Mouse (Mus musculus): ENCODE results near the gene Nphp3. TPM values are rescaled to one million over a fixed set of nuclear protein-coding genes. Genes with fewer than 3 reads are reported as not detected.

Gene Nphp3
- polyA plus RNA-seq, 1 experiment from 2014 or later = 3.4 TPM

- no peak overlapping the region for H3K27ac ChIP-seq (ENCODE audit: low read length)
- no peak overlapping the region for H3K9ac ChIP-seq (ENCODE audit: low read length)
- peaks cover 21% of the 10 kb centered on the region for H3K36me3 ChIP-seq (ENCODE audit: control insufficient read depth, insufficient read depth)
- no peaks in the 10 kb centered on the region for H3K4me1 ChIP-seq (ENCODE audit: control insufficient read depth, insufficient read depth, low read length)
- no peak overlapping the region for H3K4me3 ChIP-seq (ENCODE audit: low read length)
- no peak overlapping the region for H3K4me2 ChIP-seq (ENCODE audit: low read depth, low read length)
- H3K27me3 ChIP-seq (ENCODE audit: control insufficient read depth, insufficient read depth, low read length) = no peaks in the 10 kb centered on the region
- H3K9me3 ChIP-seq (replicated peaks; ENCODE audit: control insufficient read depth, low read length) = peaks cover 9% of the 10 kb centered on the region
- 87% methylated on average over 11 of the region's 11 CpGs for WGBS
- ATAC-seq (replicated peaks; ENCODE audit: extremely low read depth, insufficient read depth, low FRiP score) = no peak
Measured at GRCm38 (mm10) chr9:104029861-104030260, 27.5 kb downstream of the Nphp3 start.

- 80% methylated on average over 8 of the region's 8 CpGs for WGBS
- ATAC-seq (replicated peaks; ENCODE audit: extremely low read depth, insufficient read depth, low FRiP score) = no peak
- Histone ChIP-seq H3K27ac (ENCODE audit: low read length) (no peak overlapping the region), H3K9ac (ENCODE audit: low read length) (no peak overlapping the region), H3K27me3 (ENCODE audit: control insufficient read depth, insufficient read depth, low read length) (no peaks in the 10 kb centered on the region), H3K4me1 (ENCODE audit: control insufficient read depth, insufficient read depth, low read length) (peaks cover 7% of the 10 kb centered on the region), H3K9me3 (replicated peaks; ENCODE audit: control insufficient read depth, low read length) (no peaks in the 10 kb centered on the region), H3K36me3 (ENCODE audit: control insufficient read depth, insufficient read depth) (peaks cover 5% of the 10 kb centered on the region; the same call in 1 of the 2 replicates), H3K4me3 (ENCODE audit: low read length) (no peak overlapping the region), H3K4me2 (ENCODE audit: low read depth, low read length) (no peak overlapping the region)
Measured at GRCm38 (mm10) chr9:104034231-104034630, 31.9 kb downstream of the Nphp3 start.

- no peak for ATAC-seq (replicated peaks; ENCODE audit: extremely low read depth, insufficient read depth, low FRiP score)
- WGBS = 77% methylated on average over 6 of the region's 6 CpGs
- Histone ChIP-seq H3K9ac (ENCODE audit: low read length) (no peak overlapping the region), H3K9me3 (replicated peaks; ENCODE audit: control insufficient read depth, low read length) (no peaks in the 10 kb centered on the region), H3K4me2 (ENCODE audit: low read depth, low read length) (no peak overlapping the region), H3K27me3 (ENCODE audit: control insufficient read depth, insufficient read depth, low read length) (no peaks in the 10 kb centered on the region), H3K4me3 (ENCODE audit: low read length) (no peak overlapping the region), H3K27ac (ENCODE audit: low read length) (no peak overlapping the region), H3K36me3 (ENCODE audit: control insufficient read depth, insufficient read depth) (peaks cover 5% of the 10 kb centered on the region; the same call in 1 of the 2 replicates), H3K4me1 (ENCODE audit: control insufficient read depth, insufficient read depth, low read length) (peaks cover 7% of the 10 kb centered on the region)
Measured at GRCm38 (mm10) chr9:104034718-104035117, 32.4 kb downstream of the Nphp3 start.

GRCm38 (mm10) chr9:104035261-104036015 lies 33.1 kb downstream of the Nphp3 start:
- H3K27me3 ChIP-seq (ENCODE audit: control insufficient read depth, insufficient read depth, low read length) = no peaks in the 10 kb centered on the region
- H3K9ac ChIP-seq (ENCODE audit: low read length) = no peak overlapping the region
- H3K4me1 ChIP-seq (ENCODE audit: control insufficient read depth, insufficient read depth, low read length) = peaks cover 7% of the 10 kb centered on the region
- 51% methylated on average over 24 of the region's 24 CpGs for WGBS
- H3K27ac ChIP-seq (ENCODE audit: low read length) = no peak overlapping the region
- no peaks in the 10 kb centered on the region for H3K9me3 ChIP-seq (replicated peaks; ENCODE audit: control insufficient read depth, low read length)
- no peak overlapping the region for H3K4me3 ChIP-seq (ENCODE audit: low read length)
- peak; percentile 41; the same call in 1 of the 2 replicates for ATAC-seq (replicated peaks; ENCODE audit: extremely low read depth, insufficient read depth, low FRiP score)
- H3K36me3 ChIP-seq (ENCODE audit: control insufficient read depth, insufficient read depth) = peaks cover 2% of the 10 kb centered on the region; the same call in 1 of the 2 replicates
- no peak overlapping the region for H3K4me2 ChIP-seq (ENCODE audit: low read depth, low read length)

- 73% methylated on average over 13 of the region's 13 CpGs for WGBS
- H3K36me3 ChIP-seq (ENCODE audit: control insufficient read depth, insufficient read depth) = peaks cover 2% of the 10 kb centered on the region; the same call in 1 of the 2 replicates
- peak overlapping the region; percentile 34; the same call in 1 of the 2 replicates for H3K27ac ChIP-seq (ENCODE audit: low read length)
Measured at GRCm38 (mm10) chr9:104038266-104038665, 35.9 kb downstream of the Nphp3 start.

GRCm38 (mm10) chr9:104039031-104039695 lies 36.8 kb downstream of the Nphp3 start:
- no peak overlapping the region for H3K27ac ChIP-seq (ENCODE audit: low read length)
- 90% methylated on average over 21 of the region's 21 CpGs for WGBS
- H3K9me3 ChIP-seq (replicated peaks; ENCODE audit: control insufficient read depth, low read length) = no peaks in the 10 kb centered on the region

More at GRCm38 (mm10) chr9:104038266-104038665, 35.9 kb downstream of the Nphp3 start:
- no peaks in the 10 kb centered on the region for H3K27me3 ChIP-seq (ENCODE audit: control insufficient read depth, insufficient read depth, low read length)
- H3K9ac ChIP-seq (ENCODE audit: low read length) = no peak overlapping the region
- H3K4me2 ChIP-seq (ENCODE audit: low read depth, low read length) = no peak overlapping the region
- H3K4me3 ChIP-seq (ENCODE audit: low read length) = no peak overlapping the region
- peaks cover 7% of the 10 kb centered on the region for H3K4me1 ChIP-seq (ENCODE audit: control insufficient read depth, insufficient read depth, low read length)
- no peak for ATAC-seq (replicated peaks; ENCODE audit: extremely low read depth, insufficient read depth, low FRiP score)
- no peaks in the 10 kb centered on the region for H3K9me3 ChIP-seq (replicated peaks; ENCODE audit: control insufficient read depth, low read length)

GRCm38 (mm10) chr9:104039742-104040141 lies 37.4 kb downstream of the Nphp3 start:
- H3K4me3 ChIP-seq (ENCODE audit: low read length) = no peak overlapping the region
- H3K27me3 ChIP-seq (ENCODE audit: control insufficient read depth, insufficient read depth, low read length) = no peaks in the 10 kb centered on the region
- peaks cover 2% of the 10 kb centered on the region; the same call in 1 of the 2 replicates for H3K36me3 ChIP-seq (ENCODE audit: control insufficient read depth, insufficient read depth)
- no peaks in the 10 kb centered on the region for H3K9me3 ChIP-seq (replicated peaks; ENCODE audit: control insufficient read depth, low read length)
- no peak for ATAC-seq (replicated peaks; ENCODE audit: extremely low read depth, insufficient read depth, low FRiP score)
- no peak overlapping the region for H3K27ac ChIP-seq (ENCODE audit: low read length)
- H3K9ac ChIP-seq (ENCODE audit: low read length) = no peak overlapping the region
- no peak overlapping the region for H3K4me2 ChIP-seq (ENCODE audit: low read depth, low read length)
- peaks cover 7% of the 10 kb centered on the region for H3K4me1 ChIP-seq (ENCODE audit: control insufficient read depth, insufficient read depth, low read length)
- WGBS = 79% methylated on average over 4 of the region's 4 CpGs

More at GRCm38 (mm10) chr9:104039031-104039695, 36.8 kb downstream of the Nphp3 start:
- Histone ChIP-seq H3K4me1 (ENCODE audit: control insufficient read depth, insufficient read depth, low read length) (peaks cover 7% of the 10 kb centered on the region), H3K27me3 (ENCODE audit: control insufficient read depth, insufficient read depth, low read length) (no peaks in the 10 kb centered on the region), H3K4me3 (ENCODE audit: low read length) (no peak overlapping the region), H3K36me3 (ENCODE audit: control insufficient read depth, insufficient read depth) (peaks cover 2% of the 10 kb centered on the region; the same call in 1 of the 2 replicates), H3K4me2 (ENCODE audit: low read depth, low read length) (no peak overlapping the region), H3K9ac (ENCODE audit: low read length) (no peak overlapping the region)
- ATAC-seq (replicated peaks; ENCODE audit: extremely low read depth, insufficient read depth, low FRiP score) = no peak

GRCm38 (mm10) chr9:104040362-104040761 lies 38.0 kb downstream of the Nphp3 start, which contains the start of gene Gm28305:
Gene Gm28305, plus strand, starts transcription at chr9:104040662.
- H3K9me3 ChIP-seq (replicated peaks; ENCODE audit: control insufficient read depth, low read length) = no peaks in the 10 kb centered on the region
- H3K27me3 ChIP-seq (ENCODE audit: control insufficient read depth, insufficient read depth, low read length) = no peaks in the 10 kb centered on the region
- no peak within 1 kb of the TSS for H3K27ac ChIP-seq (ENCODE audit: low read length)
- WGBS = 57% methylated on average over 2 of the region's 2 CpGs
- ATAC-seq (replicated peaks; ENCODE audit: extremely low read depth, insufficient read depth, low FRiP score) = no peak
- no peak within 1 kb of the TSS for H3K4me3 ChIP-seq (ENCODE audit: low read length)
- H3K4me2 ChIP-seq (ENCODE audit: low read depth, low read length) = no peak within 1 kb of the TSS
- no peak within 1 kb of the TSS for H3K9ac ChIP-seq (ENCODE audit: low read length)
- H3K4me1 ChIP-seq (ENCODE audit: control insufficient read depth, insufficient read depth, low read length) = peaks cover 7% of the 10 kb centered on the region
- H3K36me3 ChIP-seq (ENCODE audit: control insufficient read depth, insufficient read depth) = peaks cover 2% of the 10 kb centered on the region; the same call in 1 of the 2 replicates

- no peak overlapping the region for H3K4me2 ChIP-seq (ENCODE audit: low read depth, low read length)
- no peaks in the 10 kb centered on the region for H3K4me1 ChIP-seq (ENCODE audit: control insufficient read depth, insufficient read depth, low read length)
- no peak overlapping the region for H3K9ac ChIP-seq (ENCODE audit: low read length)
- 90% methylated on average over 4 of the region's 4 CpGs for WGBS
- peaks cover 20% of the 10 kb centered on the region for H3K36me3 ChIP-seq (ENCODE audit: control insufficient read depth, insufficient read depth)
- ATAC-seq (replicated peaks; ENCODE audit: extremely low read depth, insufficient read depth, low FRiP score) = no peak
- no peak overlapping the region for H3K4me3 ChIP-seq (ENCODE audit: low read length)
- H3K9me3 ChIP-seq (replicated peaks; ENCODE audit: control insufficient read depth, low read length) = no peaks in the 10 kb centered on the region
- no peaks in the 10 kb centered on the region for H3K27me3 ChIP-seq (ENCODE audit: control insufficient read depth, insufficient read depth, low read length)
- no peak overlapping the region for H3K27ac ChIP-seq (ENCODE audit: low read length)
Measured at GRCm38 (mm10) chr9:104043676-104044075, 41.3 kb downstream of the Nphp3 start.
